Mouse (Mus musculus): ENCODE data around the gene Peg10. TPM values are rescaled to one million over a fixed set of nuclear protein-coding genes. Genes with fewer than 3 reads are reported as not detected.
A peak's percentile ranks its signal among the peaks of the same experiment; 100 is the strongest.

Peg10 gene
- 7.9 and 12.5 TPM in 2 replicates for polyA plus RNA-seq (2014; fragmentation: Nextera tagmentation; extraction: Ambion mirVana)

DNA sequence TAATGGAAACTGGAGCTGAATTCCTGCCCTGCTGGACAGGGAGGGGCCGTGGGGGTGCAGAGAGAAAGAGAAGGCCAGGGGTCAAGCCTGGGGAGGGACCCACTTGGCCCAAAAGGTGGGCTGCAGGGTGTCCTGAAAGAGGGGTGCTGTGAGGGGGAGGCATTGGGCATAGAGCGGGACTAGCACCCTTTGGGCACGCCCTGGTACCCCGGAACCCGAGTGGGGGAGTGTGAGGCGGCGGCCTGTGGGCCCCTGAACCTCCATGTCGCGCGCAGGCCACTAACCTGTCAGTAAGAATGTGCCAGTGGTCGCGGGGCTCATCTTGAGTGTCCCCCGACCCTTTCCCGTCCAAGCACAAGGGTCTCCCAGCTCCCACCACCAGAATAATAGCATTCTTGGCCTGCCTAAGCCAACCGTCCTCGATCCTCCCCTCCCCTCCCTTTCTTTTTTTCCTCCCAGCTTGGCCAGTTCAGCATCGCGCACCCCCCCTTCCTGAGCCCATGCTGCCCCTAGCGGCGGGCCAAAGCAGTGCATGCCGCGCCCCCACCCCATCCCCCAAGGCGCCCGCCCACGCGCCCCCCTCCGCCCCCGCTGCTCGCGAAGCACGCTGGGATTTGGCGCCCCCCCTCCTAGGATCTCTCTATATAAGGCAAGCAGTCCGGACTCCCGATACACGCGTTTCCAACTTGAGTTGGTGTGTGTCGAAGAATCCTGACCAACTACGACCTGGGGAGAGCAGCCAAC lies at the start of gene Peg10, which contains the start of gene Sgce:
Gene Peg10 (plus strand): TSS at position 611 of the 744 bp plus-strand sequence.
Gene Sgce (minus strand): TSS at position 512 of the 744 bp plus-strand sequence.
- Histone ChIP-seq H3K9ac (ENCODE audit: low read depth, low read length) (peak within 1 kb of the TSS; percentile 52), H3K9me3 (ENCODE audit: control insufficient read depth, low read length) (peaks cover 18% of the 10 kb centered on the region), H3K27ac (ENCODE audit: low read depth, low read length) (peak within 1 kb of the TSS; percentile 65; the same call in 1 of the 2 replicates), H3K27me3 (ENCODE audit: control insufficient read depth, insufficient read depth, low read length) (no peaks in the 10 kb centered on the region), H3K4me2 (replicated peaks; ENCODE audit: low read depth, low read length) (peak within 1 kb of the TSS; percentile 52), H3K36me3 (ENCODE audit: control insufficient read depth, insufficient read depth, low read length) (no peaks in the 10 kb centered on the region), H3K4me1 (ENCODE audit: control insufficient read depth, insufficient read depth, low read length) (no peaks in the 10 kb centered on the region; the same call in 1 of the 2 replicates), H3K4me3 (ENCODE audit: low read length) (peak within 1 kb of the TSS; percentile 44)
- 59% methylated on average over 36 of the region's 38 CpGs for WGBS
- ATAC-seq (ENCODE audit: low FRiP score, low TSS enrichment): peak; percentile 65

DNA sequence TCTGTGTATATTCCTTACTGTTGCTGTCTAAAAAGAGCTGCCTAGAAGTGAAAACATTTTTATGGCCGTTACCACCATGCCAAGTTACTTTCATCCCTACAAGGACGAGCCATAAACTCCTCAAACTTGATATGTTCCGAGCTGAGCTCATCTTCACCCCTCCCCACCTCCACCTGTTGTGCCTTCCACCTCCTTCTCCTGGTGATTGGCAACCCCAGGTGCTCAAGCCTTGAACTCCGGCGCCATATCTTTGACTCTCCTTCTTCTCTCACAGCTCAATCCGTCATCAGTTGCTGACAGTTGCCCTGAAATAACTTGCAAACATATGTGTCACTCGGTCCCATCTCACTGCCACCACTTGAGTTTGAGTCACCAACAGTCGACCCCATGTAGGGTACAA lies 45.5 kb upstream of the Peg10 start:
- Histone ChIP-seq H3K27me3 (ENCODE audit: control insufficient read depth, insufficient read depth, low read length) (no peaks in the 10 kb centered on the region), H3K9me3 (ENCODE audit: control insufficient read depth, low read length) (no peaks in the 10 kb centered on the region), H3K4me3 (ENCODE audit: low read length) (no peak overlapping the region), H3K4me2 (replicated peaks; ENCODE audit: low read depth, low read length) (no peak overlapping the region), H3K36me3 (ENCODE audit: control insufficient read depth, insufficient read depth, low read length) (no peaks in the 10 kb centered on the region), H3K4me1 (ENCODE audit: control insufficient read depth, insufficient read depth, low read length) (no peaks in the 10 kb centered on the region), H3K27ac (ENCODE audit: low read depth, low read length) (no peak overlapping the region), H3K9ac (ENCODE audit: low read depth, low read length) (no peak overlapping the region)
- 84% methylated on average over 8 of the region's 8 CpGs for WGBS
- no peak for ATAC-seq (ENCODE audit: low FRiP score, low TSS enrichment)

DNA sequence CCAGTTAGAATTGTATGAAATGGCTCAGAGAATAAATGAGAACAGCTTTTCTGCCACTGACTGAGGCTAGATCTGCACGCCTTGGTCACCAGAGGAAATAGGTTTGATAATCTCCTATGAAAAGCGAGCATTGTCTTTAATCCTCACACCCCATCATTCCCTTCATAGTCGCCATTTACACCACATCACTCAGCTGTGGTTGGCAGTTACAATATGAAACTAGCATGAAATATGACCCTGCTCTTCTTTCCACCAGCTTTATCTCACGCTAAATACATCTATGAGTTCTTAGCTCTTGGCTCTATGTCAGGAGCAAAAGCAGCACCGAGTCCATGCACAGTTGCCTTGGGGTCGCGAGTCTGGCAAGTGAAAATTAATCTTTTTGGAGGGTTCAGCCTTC lies 43.2 kb upstream of the Peg10 start:
- no peak for ATAC-seq (ENCODE audit: low FRiP score, low TSS enrichment)
- no peak overlapping the region for H3K9ac ChIP-seq (ENCODE audit: low read depth, low read length)
- H3K27me3 ChIP-seq (ENCODE audit: control insufficient read depth, insufficient read depth, low read length): no peaks in the 10 kb centered on the region
- no peak overlapping the region for H3K4me2 ChIP-seq (replicated peaks; ENCODE audit: low read depth, low read length)
- H3K4me3 ChIP-seq (ENCODE audit: low read length): no peak overlapping the region
- no peaks in the 10 kb centered on the region for H3K4me1 ChIP-seq (ENCODE audit: control insufficient read depth, insufficient read depth, low read length)
- no peak overlapping the region for H3K27ac ChIP-seq (ENCODE audit: low read depth, low read length)
- no peaks in the 10 kb centered on the region for H3K9me3 ChIP-seq (ENCODE audit: control insufficient read depth, low read length)
- WGBS: 84% methylated on average over 7 of the region's 7 CpGs
- no peaks in the 10 kb centered on the region for H3K36me3 ChIP-seq (ENCODE audit: control insufficient read depth, insufficient read depth, low read length)

DNA sequence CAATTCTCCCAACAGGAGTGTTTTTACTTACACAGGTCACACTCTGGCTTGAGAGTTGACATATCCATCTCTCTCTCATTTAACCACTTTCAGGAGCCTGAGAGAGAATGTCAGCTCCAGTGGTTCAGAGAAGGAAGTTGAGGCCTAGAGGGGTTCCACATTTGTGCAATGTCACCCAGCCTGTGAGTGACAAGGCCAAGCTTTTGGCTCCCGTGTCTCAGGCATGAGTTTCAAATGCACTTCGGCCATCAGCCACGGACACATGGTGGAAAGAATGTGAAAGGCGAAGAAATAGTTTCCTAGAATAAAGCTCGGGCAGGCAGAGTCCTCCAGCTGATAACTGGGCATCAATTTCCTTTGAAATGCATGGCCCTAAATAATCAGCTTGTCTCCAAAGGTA lies 40.7 kb upstream of the Peg10 start:
- Histone ChIP-seq H3K4me3 (ENCODE audit: low read length) (no peak overlapping the region), H3K27ac (ENCODE audit: low read depth, low read length) (no peak overlapping the region), H3K27me3 (ENCODE audit: control insufficient read depth, insufficient read depth, low read length) (no peaks in the 10 kb centered on the region), H3K4me2 (replicated peaks; ENCODE audit: low read depth, low read length) (no peak overlapping the region), H3K9ac (ENCODE audit: low read depth, low read length) (no peak overlapping the region), H3K9me3 (ENCODE audit: control insufficient read depth, low read length) (no peaks in the 10 kb centered on the region), H3K36me3 (ENCODE audit: control insufficient read depth, insufficient read depth, low read length) (no peaks in the 10 kb centered on the region), H3K4me1 (ENCODE audit: control insufficient read depth, insufficient read depth, low read length) (no peaks in the 10 kb centered on the region)
- WGBS: 80% methylated on average over 5 of the region's 5 CpGs
- ATAC-seq (ENCODE audit: low FRiP score, low TSS enrichment): no peak

DNA sequence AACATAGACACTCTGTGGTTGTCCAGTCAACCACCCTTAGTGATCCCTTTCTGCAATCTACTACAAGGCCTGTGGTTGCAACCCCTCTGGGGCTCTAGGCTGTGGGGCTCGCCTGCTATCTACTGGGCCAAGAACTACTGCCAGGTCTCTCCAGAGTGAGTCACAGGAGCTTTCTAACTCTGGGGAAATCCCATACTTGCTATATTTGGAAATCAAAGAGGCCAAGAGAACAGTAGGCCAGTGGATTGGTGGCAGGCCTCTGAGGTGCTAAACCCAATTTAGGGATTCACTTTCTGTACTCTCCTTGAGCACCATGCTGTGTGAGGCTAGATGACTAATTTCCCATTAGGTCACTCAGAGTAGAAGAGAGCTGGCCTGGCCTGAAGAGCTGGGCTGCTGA lies 38.1 kb upstream of the Peg10 start:
- no peak for ATAC-seq (ENCODE audit: low FRiP score, low TSS enrichment)
- H3K9me3 ChIP-seq (ENCODE audit: control insufficient read depth, low read length): no peaks in the 10 kb centered on the region
- H3K27ac ChIP-seq (ENCODE audit: low read depth, low read length): no peak overlapping the region
- H3K4me3 ChIP-seq (ENCODE audit: low read length): no peak overlapping the region
- no peak overlapping the region for H3K4me2 ChIP-seq (replicated peaks; ENCODE audit: low read depth, low read length)
- H3K4me1 ChIP-seq (ENCODE audit: control insufficient read depth, insufficient read depth, low read length): no peaks in the 10 kb centered on the region
- no peak overlapping the region for H3K9ac ChIP-seq (ENCODE audit: low read depth, low read length)
- no peaks in the 10 kb centered on the region for H3K36me3 ChIP-seq (ENCODE audit: control insufficient read depth, insufficient read depth, low read length)
- 85% methylated on average over 1 of the region's 1 CpGs for WGBS
- no peaks in the 10 kb centered on the region for H3K27me3 ChIP-seq (ENCODE audit: control insufficient read depth, insufficient read depth, low read length)

DNA sequence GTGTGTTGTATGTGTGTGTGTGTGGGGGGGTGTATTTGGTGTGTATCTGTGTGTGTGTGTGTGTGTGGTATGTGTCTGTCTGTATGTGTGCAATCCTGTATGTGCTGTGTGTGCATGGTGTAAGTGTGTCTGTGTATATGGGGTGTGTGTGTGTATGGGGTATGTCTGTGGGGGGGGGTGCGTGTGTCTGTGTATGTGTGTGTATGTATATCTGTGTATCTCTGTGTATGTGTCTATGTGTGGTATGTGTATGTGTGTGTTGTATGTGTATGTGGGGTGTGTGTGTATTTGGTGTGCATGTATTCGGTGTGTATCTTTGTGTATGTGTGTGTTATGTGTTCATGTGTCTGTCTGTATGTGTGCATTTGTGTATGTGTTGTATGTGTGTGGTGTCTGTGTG lies 30.9 kb upstream of the Peg10 start:
- H3K27ac ChIP-seq (ENCODE audit: low read depth, low read length): no peak overlapping the region
- H3K27me3 ChIP-seq (ENCODE audit: control insufficient read depth, insufficient read depth, low read length): no peaks in the 10 kb centered on the region
- H3K4me1 ChIP-seq (ENCODE audit: control insufficient read depth, insufficient read depth, low read length): no peaks in the 10 kb centered on the region
- H3K4me3 ChIP-seq (ENCODE audit: low read length): no peak overlapping the region
- ATAC-seq (ENCODE audit: low FRiP score, low TSS enrichment): no peak
- no peak overlapping the region for H3K4me2 ChIP-seq (replicated peaks; ENCODE audit: low read depth, low read length)
- whole genome bisulfite sequencing: 94% methylated on average over 2 of the region's 2 CpGs
- no peaks in the 10 kb centered on the region for H3K36me3 ChIP-seq (ENCODE audit: control insufficient read depth, insufficient read depth, low read length)
- no peaks in the 10 kb centered on the region for H3K9me3 ChIP-seq (ENCODE audit: control insufficient read depth, low read length)
- H3K9ac ChIP-seq (ENCODE audit: low read depth, low read length): no peak overlapping the region

DNA sequence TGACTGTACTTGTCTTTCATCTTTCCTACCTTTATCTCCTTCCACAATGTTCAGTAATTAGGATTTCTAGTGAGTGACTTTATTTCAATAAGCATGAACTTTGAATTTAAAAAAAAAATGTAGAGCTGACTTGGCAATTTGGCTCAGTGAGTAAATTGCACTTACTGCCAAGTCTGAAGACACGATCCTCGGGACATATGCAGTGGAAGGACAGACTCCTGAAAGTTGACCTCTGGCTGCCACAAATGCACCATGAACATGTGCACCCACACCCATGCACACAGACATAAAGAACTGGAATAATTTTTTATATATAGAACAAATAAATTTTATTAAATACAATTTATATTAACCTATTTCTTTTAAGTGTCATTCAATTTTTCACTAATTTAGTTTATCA lies 29.8 kb upstream of the Peg10 start:
- Histone ChIP-seq H3K36me3 (ENCODE audit: control insufficient read depth, insufficient read depth, low read length) (no peaks in the 10 kb centered on the region), H3K4me1 (ENCODE audit: control insufficient read depth, insufficient read depth, low read length) (no peaks in the 10 kb centered on the region), H3K27me3 (ENCODE audit: control insufficient read depth, insufficient read depth, low read length) (no peaks in the 10 kb centered on the region), H3K9me3 (ENCODE audit: control insufficient read depth, low read length) (no peaks in the 10 kb centered on the region), H3K27ac (ENCODE audit: low read depth, low read length) (no peak overlapping the region), H3K9ac (ENCODE audit: low read depth, low read length) (no peak overlapping the region), H3K4me3 (ENCODE audit: low read length) (no peak overlapping the region), H3K4me2 (replicated peaks; ENCODE audit: low read depth, low read length) (no peak overlapping the region)
- 83% methylated on average over 2 of the region's 2 CpGs for WGBS
- no peak for ATAC-seq (ENCODE audit: low FRiP score, low TSS enrichment)

DNA sequence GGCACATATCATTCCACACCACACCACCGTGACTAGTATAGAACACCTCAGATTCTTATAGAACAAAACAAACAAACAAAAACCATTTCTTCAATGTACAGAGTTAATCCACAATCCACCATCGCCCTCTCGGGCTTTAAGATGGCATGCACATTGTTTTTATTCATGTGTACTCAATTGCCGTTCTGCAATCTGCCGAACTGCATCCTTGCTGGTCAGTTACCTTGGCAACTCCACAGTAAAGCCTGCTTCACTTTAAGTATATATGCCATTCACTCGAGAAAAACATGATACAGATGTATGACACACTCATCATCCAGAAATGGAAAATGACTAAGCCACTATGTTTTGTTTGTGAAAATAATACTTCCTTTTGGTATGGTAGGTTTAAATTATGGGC lies 25.0 kb upstream of the Peg10 start:
- H3K36me3 ChIP-seq (ENCODE audit: control insufficient read depth, insufficient read depth, low read length): no peaks in the 10 kb centered on the region
- H3K9ac ChIP-seq (ENCODE audit: low read depth, low read length): no peak overlapping the region
- ATAC-seq (ENCODE audit: low FRiP score, low TSS enrichment): no peak
- no peaks in the 10 kb centered on the region for H3K9me3 ChIP-seq (ENCODE audit: control insufficient read depth, low read length)
- H3K4me2 ChIP-seq (replicated peaks; ENCODE audit: low read depth, low read length): no peak overlapping the region
- H3K4me1 ChIP-seq (ENCODE audit: control insufficient read depth, insufficient read depth, low read length): 0 out of 2 replicates have a peak, but pooled peaks cover 4% of the 10 kb centered on the region
- no peaks in the 10 kb centered on the region for H3K27me3 ChIP-seq (ENCODE audit: control insufficient read depth, insufficient read depth, low read length)
- H3K4me3 ChIP-seq (ENCODE audit: low read length): no peak overlapping the region
- H3K27ac ChIP-seq (ENCODE audit: low read depth, low read length): no peak overlapping the region
- WGBS: 79% methylated on average over 6 of the region's 6 CpGs

- Histone ChIP-seq H3K4me3 (ENCODE audit: low read length) (no peak overlapping the region), H3K9me3 (ENCODE audit: control insufficient read depth, low read length) (no peaks in the 10 kb centered on the region), H3K27me3 (ENCODE audit: control insufficient read depth, insufficient read depth, low read length) (no peaks in the 10 kb centered on the region), H3K4me1 (ENCODE audit: control insufficient read depth, insufficient read depth, low read length) (0 out of 2 replicates have a peak, but pooled peaks cover 4% of the 10 kb centered on the region), H3K4me2 (replicated peaks; ENCODE audit: low read depth, low read length) (no peak overlapping the region), H3K9ac (ENCODE audit: low read depth, low read length) (no peak overlapping the region), H3K36me3 (ENCODE audit: control insufficient read depth, insufficient read depth, low read length) (no peaks in the 10 kb centered on the region), H3K27ac (ENCODE audit: low read depth, low read length) (no peak overlapping the region)
- 77% methylated on average over 13 of the region's 13 CpGs for WGBS
- ATAC-seq (ENCODE audit: low FRiP score, low TSS enrichment): no peak
These were observed 24.4 kb upstream of the Peg10 start for GRCm38 (mm10) chr6:4722739-4723138.
